Mouse (Mus musculus): ENCODE measurements around the gene Tle3.
A peak's percentile ranks its signal among the peaks of the same experiment; 100 is the strongest.

Tle3 gene

GRCm38 (mm10) chr9:61398160-61398559 is 26.0 kb downstream of the Tle3 start:
- Histone ChIP-seq H3K27me3 (ENCODE audit: insufficient read depth, low read length) (no peaks in the 10 kb centered on the region), H3K36me3 (ENCODE audit: insufficient read depth, low read length) (peaks cover 98% of the 10 kb centered on the region), H3K4me1 (replicated peaks; ENCODE audit: low read depth, low read length) (peaks cover 98% of the 10 kb centered on the region), H3K9me3 (ENCODE audit: low read length) (no peaks in the 10 kb centered on the region), H3K4me3 (replicated peaks; ENCODE audit: low read length) (no peak overlapping the region)
- no peak for TF ChIP-seq POU5F1 (IDR thresholded peaks at IDR 0.05; ENCODE audit: borderline replicate concordance, low read length)
- TF ChIP-seq NANOG (IDR thresholded peaks at IDR 0.05; ENCODE audit: borderline replicate concordance, low read length) = no peak
- no peak for TF ChIP-seq CTCF (conservative IDR thresholded peaks at IDR 0.05; ENCODE audit: low read length)

- H3K4me3 ChIP-seq (replicated peaks; ENCODE audit: low read length) = no peak overlapping the region
- H3K27me3 ChIP-seq (ENCODE audit: insufficient read depth, low read length) = no peaks in the 10 kb centered on the region
- H3K4me1 ChIP-seq (replicated peaks; ENCODE audit: low read depth, low read length) = peaks cover 98% of the 10 kb centered on the region
- H3K9me3 ChIP-seq (ENCODE audit: low read length) = no peaks in the 10 kb centered on the region
- no peak for TF ChIP-seq CTCF (conservative IDR thresholded peaks at IDR 0.05; ENCODE audit: low read length)
- no peak for TF ChIP-seq POU5F1 (IDR thresholded peaks at IDR 0.05; ENCODE audit: borderline replicate concordance, low read length)
- TF ChIP-seq NANOG (IDR thresholded peaks at IDR 0.05; ENCODE audit: borderline replicate concordance, low read length) = no peak
- peaks cover 94% of the 10 kb centered on the region for H3K36me3 ChIP-seq (ENCODE audit: insufficient read depth, low read length)
Observed at GRCm38 (mm10) chr9:61400132-61400531, 28.0 kb downstream of the Tle3 start.

DNA sequence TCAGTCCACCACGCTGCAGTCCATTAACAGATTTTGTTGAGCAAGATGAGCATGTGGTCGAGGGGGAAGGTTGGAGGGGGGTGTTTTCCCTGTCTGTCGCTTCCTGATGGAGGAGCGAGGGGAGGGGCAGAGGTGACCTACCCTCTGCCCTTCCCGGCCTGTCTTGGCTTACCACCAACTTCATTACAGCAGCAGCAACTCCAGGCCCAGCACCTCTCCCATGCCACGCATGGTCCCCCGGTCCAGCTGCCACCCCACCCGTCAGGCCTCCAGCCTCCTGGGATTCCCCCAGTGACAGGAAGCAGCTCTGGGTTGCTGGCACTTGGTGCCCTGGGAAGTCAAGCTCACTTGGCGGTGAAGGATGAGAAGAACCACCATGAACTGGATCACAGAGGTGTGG is 29.5 kb downstream of the Tle3 start:
- Histone ChIP-seq H3K4me3 (replicated peaks; ENCODE audit: low read length) (no peak overlapping the region), H3K27me3 (ENCODE audit: insufficient read depth, low read length) (no peaks in the 10 kb centered on the region), H3K4me1 (replicated peaks; ENCODE audit: low read depth, low read length) (peaks cover 98% of the 10 kb centered on the region), H3K9me3 (ENCODE audit: low read length) (no peaks in the 10 kb centered on the region), H3K36me3 (ENCODE audit: insufficient read depth, low read length) (peaks cover 96% of the 10 kb centered on the region)
- no peak for TF ChIP-seq NANOG (IDR thresholded peaks at IDR 0.05; ENCODE audit: borderline replicate concordance, low read length)
- TF ChIP-seq POU5F1 (IDR thresholded peaks at IDR 0.05; ENCODE audit: borderline replicate concordance, low read length) = no peak
- TF ChIP-seq CTCF (conservative IDR thresholded peaks at IDR 0.05; ENCODE audit: low read length) = no peak

DNA sequence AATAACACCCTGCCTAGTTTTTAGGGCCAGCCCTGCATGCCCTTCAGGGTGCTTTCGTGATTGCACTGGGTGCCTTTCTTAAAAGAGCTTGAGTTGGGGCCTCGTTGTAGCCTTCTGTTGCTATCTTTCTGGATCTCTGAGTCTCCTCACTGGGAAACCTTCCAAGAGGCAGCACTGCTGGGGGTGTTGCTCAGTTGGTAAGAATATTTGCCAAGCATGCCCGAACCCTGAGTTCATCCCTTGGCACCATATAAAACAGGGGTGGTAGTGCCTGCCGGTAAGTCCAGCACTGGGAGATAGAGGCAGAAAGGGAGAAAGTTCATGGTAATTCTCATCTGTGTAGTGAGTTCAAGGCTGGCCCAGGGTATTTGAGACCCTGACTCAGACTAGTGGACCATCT is 30.1 kb downstream of the Tle3 start:
- H3K27me3 ChIP-seq (ENCODE audit: insufficient read depth, low read length) = no peaks in the 10 kb centered on the region
- no peak for TF ChIP-seq NANOG (IDR thresholded peaks at IDR 0.05; ENCODE audit: borderline replicate concordance, low read length)
- TF ChIP-seq CTCF (conservative IDR thresholded peaks at IDR 0.05; ENCODE audit: low read length) = no peak
- no peak for TF ChIP-seq POU5F1 (IDR thresholded peaks at IDR 0.05; ENCODE audit: borderline replicate concordance, low read length)

DNA sequence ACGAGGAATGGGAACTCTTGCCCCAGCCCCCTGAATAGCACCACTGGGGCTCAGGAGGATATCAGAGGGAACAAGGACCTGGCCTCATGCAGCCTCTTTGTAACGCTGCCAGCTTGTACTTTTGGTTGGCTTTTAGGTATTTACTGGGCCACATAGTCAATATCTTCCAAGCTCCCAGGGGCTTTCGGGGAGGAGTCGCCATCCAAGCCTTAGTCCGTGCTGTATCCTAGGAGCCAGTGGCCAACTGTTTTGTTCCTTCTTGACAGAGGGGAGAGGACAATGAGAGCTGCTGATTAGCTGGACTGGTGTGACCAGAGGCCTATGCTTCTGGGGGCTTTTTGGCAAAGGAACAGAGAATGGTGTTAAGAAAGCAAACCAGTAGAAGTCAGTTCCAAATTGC is 30.6 kb downstream of the Tle3 start:
- Histone ChIP-seq H3K9me3 (ENCODE audit: low read length) (no peaks in the 10 kb centered on the region), H3K36me3 (ENCODE audit: insufficient read depth, low read length) (peaks cover 96% of the 10 kb centered on the region), H3K27me3 (ENCODE audit: insufficient read depth, low read length) (no peaks in the 10 kb centered on the region), H3K4me1 (replicated peaks; ENCODE audit: low read depth, low read length) (peaks cover 90% of the 10 kb centered on the region), H3K4me3 (replicated peaks; ENCODE audit: low read length) (no peak overlapping the region)
- no peak for TF ChIP-seq POU5F1 (IDR thresholded peaks at IDR 0.05; ENCODE audit: borderline replicate concordance, low read length)
- TF ChIP-seq CTCF (conservative IDR thresholded peaks at IDR 0.05; ENCODE audit: low read length) = no peak
- no peak for TF ChIP-seq NANOG (IDR thresholded peaks at IDR 0.05; ENCODE audit: borderline replicate concordance, low read length)

More for the DNA sequence above, 30.1 kb downstream of the Tle3 start:
- Histone ChIP-seq H3K36me3 (ENCODE audit: insufficient read depth, low read length) (peaks cover 96% of the 10 kb centered on the region), H3K9me3 (ENCODE audit: low read length) (no peaks in the 10 kb centered on the region), H3K4me3 (replicated peaks; ENCODE audit: low read length) (no peak overlapping the region), H3K4me1 (replicated peaks; ENCODE audit: low read depth, low read length) (peaks cover 95% of the 10 kb centered on the region)

- Histone ChIP-seq H3K36me3 (ENCODE audit: insufficient read depth, low read length) (peaks cover 96% of the 10 kb centered on the region), H3K9me3 (ENCODE audit: low read length) (no peaks in the 10 kb centered on the region), H3K4me1 (replicated peaks; ENCODE audit: low read depth, low read length) (peaks cover 89% of the 10 kb centered on the region), H3K27me3 (ENCODE audit: insufficient read depth, low read length) (no peaks in the 10 kb centered on the region), H3K4me3 (replicated peaks; ENCODE audit: low read length) (no peak overlapping the region)
- TF ChIP-seq CTCF (conservative IDR thresholded peaks at IDR 0.05; ENCODE audit: low read length) = no peak
- TF ChIP-seq NANOG (IDR thresholded peaks at IDR 0.05; ENCODE audit: borderline replicate concordance, low read length) = no peak
- TF ChIP-seq POU5F1 (IDR thresholded peaks at IDR 0.05; ENCODE audit: borderline replicate concordance, low read length) = no peak
Observed at GRCm38 (mm10) chr9:61403866-61404614, 31.9 kb downstream of the Tle3 start.

DNA sequence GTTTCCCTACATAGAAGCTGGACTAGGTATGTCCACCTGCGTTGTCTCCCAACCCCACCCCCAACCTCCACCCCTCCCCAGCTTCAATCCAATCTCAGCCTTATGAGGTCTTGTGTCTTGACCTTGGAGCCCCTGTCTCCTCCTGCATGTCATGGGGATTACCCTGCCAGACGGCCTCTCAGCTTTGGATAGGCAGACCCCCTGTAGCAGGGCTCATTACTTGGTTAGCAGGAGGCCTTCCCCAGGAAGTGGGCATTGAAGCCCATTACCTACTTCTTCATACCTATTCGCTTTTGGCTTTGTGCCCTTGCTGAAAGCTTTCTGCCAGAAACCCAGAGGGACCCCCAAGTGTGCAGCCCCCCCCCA is 32.4 kb downstream of the Tle3 start:
- Histone ChIP-seq H3K27me3 (ENCODE audit: insufficient read depth, low read length) (no peaks in the 10 kb centered on the region), H3K9me3 (ENCODE audit: low read length) (no peaks in the 10 kb centered on the region), H3K36me3 (ENCODE audit: insufficient read depth, low read length) (peaks cover 96% of the 10 kb centered on the region), H3K4me1 (replicated peaks; ENCODE audit: low read depth, low read length) (peaks cover 89% of the 10 kb centered on the region), H3K4me3 (replicated peaks; ENCODE audit: low read length) (peak overlapping the region; percentile 57)
- no peak for TF ChIP-seq POU5F1 (IDR thresholded peaks at IDR 0.05; ENCODE audit: borderline replicate concordance, low read length)
- no peak for TF ChIP-seq NANOG (IDR thresholded peaks at IDR 0.05; ENCODE audit: borderline replicate concordance, low read length)
- TF ChIP-seq CTCF (conservative IDR thresholded peaks at IDR 0.05; ENCODE audit: low read length) = no peak

GRCm38 (mm10) chr9:61404998-61405621 is 32.9 kb downstream of the Tle3 start:
- TF ChIP-seq NANOG (IDR thresholded peaks at IDR 0.05; ENCODE audit: borderline replicate concordance, low read length) (no peak), CTCF (conservative IDR thresholded peaks at IDR 0.05; ENCODE audit: low read length) (no peak), POU5F1 (IDR thresholded peaks at IDR 0.05; ENCODE audit: borderline replicate concordance, low read length) (no peak)
- Histone ChIP-seq H3K27me3 (ENCODE audit: insufficient read depth, low read length) (no peaks in the 10 kb centered on the region), H3K4me1 (replicated peaks; ENCODE audit: low read depth, low read length) (peaks cover 87% of the 10 kb centered on the region), H3K9me3 (ENCODE audit: low read length) (no peaks in the 10 kb centered on the region), H3K36me3 (ENCODE audit: insufficient read depth, low read length) (peaks cover 96% of the 10 kb centered on the region), H3K4me3 (replicated peaks; ENCODE audit: low read length) (peak overlapping the region; percentile 57)
